Mouse (Mus musculus) cerebral cortex, adult 2 months (tissue): ENCODE measurements around the gene Il4ra.

Source experiments
- WGBS: fragments of 180-500 bp; shearing (Covaris S2); methylation state at CpG from one replicate; pipeline ENCODE4 v1.1.7; 2018; 5-methylcytosine and 5-hydroxymethylcytosine counted together

Il4ra gene

GRCm38 (mm10) chr7:125549916-125550315 lies 2.0 kb upstream of the Il4ra start:
- WGBS, result 91% methylated on average over 8 of the region's 8 CpGs

GRCm38 (mm10) chr7:125550881-125551381 lies 989 bp upstream of the Il4ra start:
- 81% methylated on average over 6 of the region's 6 CpGs for WGBS

GRCm38 (mm10) chr7:125552851-125553555 lies 1.1 kb downstream of the Il4ra start:
- 80% methylated on average over 11 of the region's 11 CpGs for WGBS

GRCm38 (mm10) chr7:125553653-125554428 lies 1.9 kb downstream of the Il4ra start:
- 74% methylated on average over 13 of the region's 13 CpGs for WGBS

- 92% methylated on average over 9 of the region's 9 CpGs for WGBS
Observed at GRCm38 (mm10) chr7:125554456-125555114, 2.7 kb downstream of the Il4ra start.

- WGBS, result 73% methylated on average over 7 of the region's 7 CpGs
Observed at GRCm38 (mm10) chr7:125555351-125555872, 3.5 kb downstream of the Il4ra start.

GRCm38 (mm10) chr7:125556096-125556495 lies 4.2 kb downstream of the Il4ra start:
- 66% methylated on average over 4 of the region's 4 CpGs for WGBS

GRCm38 (mm10) chr7:125556865-125557264 lies 4.9 kb downstream of the Il4ra start:
- WGBS, result 54% methylated on average over 8 of the region's 8 CpGs

- 86% methylated on average over 4 of the region's 4 CpGs for WGBS
Observed at GRCm38 (mm10) chr7:125558401-125558945, 6.6 kb downstream of the Il4ra start.

- WGBS, result 73% methylated on average over 5 of the region's 5 CpGs
Observed at GRCm38 (mm10) chr7:125558997-125559396, 7.1 kb downstream of the Il4ra start.

GRCm38 (mm10) chr7:125559537-125559936 lies 7.6 kb downstream of the Il4ra start:
- 87% methylated on average over 10 of the region's 10 CpGs for WGBS

- 71% methylated on average over 7 of the region's 7 CpGs for WGBS
Observed at GRCm38 (mm10) chr7:125560146-125560785, 8.3 kb downstream of the Il4ra start.

- WGBS, result 50% methylated on average over 9 of the region's 9 CpGs
Observed at GRCm38 (mm10) chr7:125561085-125561690, 9.3 kb downstream of the Il4ra start.

- 89% methylated on average over 4 of the region's 4 CpGs for WGBS
Observed at GRCm38 (mm10) chr7:125562413-125562812, 10.5 kb downstream of the Il4ra start.

GRCm38 (mm10) chr7:125563093-125563492 lies 11.2 kb downstream of the Il4ra start:
- WGBS, result 89% methylated on average over 3 of the region's 3 CpGs

- WGBS, result 90% methylated on average over 11 of the region's 11 CpGs
Observed at GRCm38 (mm10) chr7:125564316-125565024, 12.6 kb downstream of the Il4ra start.

GRCm38 (mm10) chr7:125565516-125566285 lies 13.8 kb downstream of the Il4ra start:
- 89% methylated on average over 12 of the region's 12 CpGs for WGBS

- whole genome bisulfite sequencing, result 86% methylated on average over 2 of the region's 2 CpGs
Observed at GRCm38 (mm10) chr7:125566420-125566819, 14.5 kb downstream of the Il4ra start.

GRCm38 (mm10) chr7:125568888-125569287 lies 17.0 kb downstream of the Il4ra start:
- WGBS, result 60% methylated on average over 8 of the region's 8 CpGs
